Mouse (Mus musculus): ENCODE data around the gene Rfx5. TPM values are rescaled to one million over a fixed set of nuclear protein-coding genes. Genes with fewer than 3 reads are reported as not detected.
"Not testable (repeated sequence)": the region's sequence is repeated elsewhere in the genome, so short reads cannot be mapped to it uniquely, and the experiment has no call there.

Gene Rfx5
- polyA plus RNA-seq (2012; rRNA removed) = 27.8 and 31.8 TPM in 2 replicates

DNA sequence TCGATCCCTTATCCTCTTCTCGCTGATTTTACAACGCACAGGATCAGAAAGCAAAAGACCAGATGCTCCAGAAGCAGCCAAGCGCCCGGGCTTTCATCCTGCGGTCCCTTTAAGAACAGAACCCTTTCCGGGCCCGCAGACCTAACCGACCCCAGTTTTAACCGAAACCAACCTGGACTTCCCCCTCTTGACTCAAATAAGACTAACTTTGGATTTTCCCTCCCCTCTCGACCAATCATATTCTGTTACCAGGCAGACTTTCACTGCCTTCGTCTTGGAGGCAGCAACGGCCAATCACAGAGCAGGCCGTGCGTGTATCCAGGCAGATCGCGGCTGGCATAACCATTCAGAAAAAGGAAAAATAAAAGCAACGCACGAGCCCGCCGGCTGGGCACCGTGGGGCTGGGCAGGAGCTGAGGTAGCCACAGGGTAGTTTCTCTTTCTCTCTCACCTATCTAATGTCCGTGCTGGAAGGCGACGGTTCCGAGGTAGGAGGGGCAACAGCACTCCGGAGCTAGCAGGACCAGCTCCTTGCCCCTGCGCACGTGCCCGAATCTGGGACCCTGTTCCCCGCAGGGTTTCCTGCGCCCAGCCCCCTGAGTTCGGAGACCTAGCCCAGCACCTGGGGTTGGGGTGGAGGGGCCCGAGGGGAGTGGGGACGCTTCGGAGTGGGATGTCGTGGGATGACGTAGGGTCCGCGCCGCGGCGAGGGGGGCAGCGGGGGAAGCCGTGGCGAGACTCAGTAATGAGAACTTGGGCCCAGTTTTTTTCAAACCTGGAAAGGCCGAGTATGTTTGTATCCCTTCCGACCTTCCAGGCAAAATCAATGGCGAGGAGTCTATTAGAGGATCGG is at the start of gene Rfx5:
Rfx5 (plus strand) TSS at position 312 of the 853 bp plus-strand sequence.
- peak; percentile 96 to 97 for DNase-seq (ENCODE audit: extremely low spot score in 1 of 2, low spot score in 1 of 2)

DNA sequence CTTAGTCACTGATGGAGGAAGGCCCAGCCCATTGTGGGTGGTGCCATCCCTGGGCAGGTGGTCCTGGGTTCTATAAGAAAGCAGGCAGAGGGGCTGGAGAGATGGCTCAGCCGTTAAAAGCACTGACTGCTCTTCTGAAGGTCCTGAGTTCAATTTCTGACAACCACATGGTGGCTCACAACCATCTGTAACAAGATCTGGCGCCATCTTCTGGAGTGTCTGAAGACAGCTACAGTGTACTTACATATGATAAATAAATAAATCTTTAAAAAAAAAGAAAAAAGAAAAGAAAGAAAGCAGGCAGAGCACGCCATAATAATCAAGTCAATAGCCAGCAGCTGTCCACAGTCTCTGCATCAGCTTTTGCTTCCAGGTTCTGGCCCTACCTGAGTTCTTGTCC is 49.1 kb upstream of the Rfx5 start:
- DNase-seq (ENCODE audit: extremely low spot score in 1 of 2, low spot score in 1 of 2) = not testable (repeated sequence)

DNA sequence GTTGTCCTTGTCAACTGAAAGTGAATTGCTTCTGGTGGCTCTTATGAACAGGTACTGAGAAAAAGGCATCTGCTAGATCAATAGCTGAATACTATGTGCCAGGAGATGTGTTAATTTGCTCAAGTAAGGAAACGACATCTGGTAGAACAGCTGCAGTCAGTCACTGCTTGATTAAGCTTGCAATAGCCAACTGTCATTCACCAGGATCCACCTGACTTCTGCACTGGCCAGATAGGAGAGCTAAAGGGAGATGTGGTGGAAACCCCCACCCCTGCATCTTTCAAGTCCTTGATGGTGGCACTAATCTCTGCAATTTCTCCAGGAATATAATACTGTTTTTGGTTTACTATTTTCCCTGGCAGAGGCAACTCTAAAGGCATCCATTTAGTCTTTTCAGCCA is 47.4 kb upstream of the Rfx5 start:
- DNase-seq (ENCODE audit: extremely low spot score in 1 of 2, low spot score in 1 of 2) = no peak

DNA sequence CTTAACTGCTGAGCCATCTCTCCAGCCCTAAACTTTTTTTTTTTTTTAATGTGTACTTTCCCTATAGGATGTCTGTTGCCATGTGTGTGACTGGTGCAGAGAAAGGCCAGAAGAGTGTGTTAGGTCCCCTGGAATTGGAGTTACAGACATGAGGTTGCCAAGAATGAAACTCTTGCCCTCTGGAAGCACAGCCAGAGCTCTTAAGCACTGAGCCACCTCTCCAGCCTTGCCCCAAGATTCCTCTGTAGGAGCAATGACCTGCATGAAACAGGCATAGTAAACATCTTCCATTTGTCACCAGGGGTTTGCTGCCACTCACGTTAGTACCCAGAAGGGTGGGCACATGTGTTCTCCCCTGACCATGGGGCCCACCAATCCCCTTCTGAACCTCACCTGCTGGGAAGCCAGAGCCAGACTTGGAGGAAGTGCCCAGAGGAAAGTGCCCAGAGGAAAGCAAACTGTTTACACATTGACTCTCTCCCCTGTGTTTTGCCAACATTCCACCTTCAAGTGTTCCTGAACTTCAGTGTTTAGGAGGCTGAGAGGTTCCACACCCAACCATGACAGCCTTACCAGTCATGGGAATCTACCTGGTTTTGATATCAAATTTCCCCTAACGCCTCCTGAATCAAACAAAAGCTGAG is 42.7 kb upstream of the Rfx5 start:
- no peak for DNase-seq (ENCODE audit: extremely low spot score in 1 of 2, low spot score in 1 of 2)

DNA sequence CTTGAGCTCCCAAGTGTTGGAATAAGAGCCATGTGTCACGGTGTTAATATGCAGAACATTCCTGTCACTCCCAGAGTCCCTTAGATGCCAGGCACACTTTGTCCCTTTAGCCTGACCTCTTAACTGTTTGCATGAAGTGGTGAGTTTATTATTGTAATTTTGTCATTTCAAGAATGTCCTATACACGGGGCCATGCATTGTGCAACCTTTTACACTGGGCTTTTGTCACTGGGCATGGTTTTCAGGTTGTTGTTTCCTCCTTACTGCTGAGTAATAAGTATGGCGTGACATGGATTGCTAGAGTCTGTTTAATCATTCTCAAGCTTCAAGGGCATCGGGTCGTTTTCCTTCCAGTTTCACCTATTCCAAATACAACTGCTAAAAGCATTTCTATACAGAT is 40.1 kb upstream of the Rfx5 start:
- DNase-seq (ENCODE audit: extremely low spot score in 1 of 2, low spot score in 1 of 2) = no peak

DNA sequence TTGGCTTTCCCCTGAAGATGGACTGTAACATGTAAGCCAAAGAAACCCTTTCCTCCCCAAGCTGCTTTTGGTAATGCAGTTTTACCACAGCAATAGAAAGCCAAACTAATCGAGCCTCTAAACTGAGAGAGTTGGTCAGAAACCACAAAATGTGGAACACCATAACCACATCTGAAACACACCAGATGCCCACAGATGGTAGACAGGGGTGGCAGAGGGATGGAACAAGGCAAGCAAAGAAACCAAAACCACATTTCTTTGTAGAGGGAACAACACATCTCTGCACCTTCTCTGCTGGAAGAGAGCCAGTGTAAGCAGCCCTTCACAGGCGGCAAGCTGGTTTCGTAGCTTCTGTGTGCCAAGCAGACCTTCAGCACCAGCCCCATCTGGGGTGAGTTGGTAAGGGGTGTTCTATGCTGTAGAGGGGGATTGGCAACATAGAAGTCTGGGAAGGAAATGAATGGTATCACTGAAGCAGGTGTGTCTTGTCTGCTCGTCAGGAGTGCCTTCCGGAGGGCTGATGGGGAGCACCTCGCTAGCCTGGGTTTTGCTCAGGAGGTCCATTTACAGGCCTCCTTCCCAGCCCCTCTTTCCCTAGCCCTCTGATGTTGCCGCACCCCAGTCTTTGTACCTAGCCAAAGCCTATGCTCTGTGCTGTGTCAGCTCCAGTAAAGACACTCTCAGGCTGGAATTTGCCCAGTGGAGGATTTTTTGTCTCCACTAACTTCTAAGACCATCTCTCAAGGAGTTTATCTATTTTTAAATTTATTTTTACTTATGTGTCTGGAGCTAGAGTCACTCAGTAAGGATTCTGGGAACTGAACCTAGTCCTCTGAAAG is 37.8 kb upstream of the Rfx5 start:
- DNase-seq (ENCODE audit: extremely low spot score in 1 of 2, low spot score in 1 of 2) = no peak

DNA sequence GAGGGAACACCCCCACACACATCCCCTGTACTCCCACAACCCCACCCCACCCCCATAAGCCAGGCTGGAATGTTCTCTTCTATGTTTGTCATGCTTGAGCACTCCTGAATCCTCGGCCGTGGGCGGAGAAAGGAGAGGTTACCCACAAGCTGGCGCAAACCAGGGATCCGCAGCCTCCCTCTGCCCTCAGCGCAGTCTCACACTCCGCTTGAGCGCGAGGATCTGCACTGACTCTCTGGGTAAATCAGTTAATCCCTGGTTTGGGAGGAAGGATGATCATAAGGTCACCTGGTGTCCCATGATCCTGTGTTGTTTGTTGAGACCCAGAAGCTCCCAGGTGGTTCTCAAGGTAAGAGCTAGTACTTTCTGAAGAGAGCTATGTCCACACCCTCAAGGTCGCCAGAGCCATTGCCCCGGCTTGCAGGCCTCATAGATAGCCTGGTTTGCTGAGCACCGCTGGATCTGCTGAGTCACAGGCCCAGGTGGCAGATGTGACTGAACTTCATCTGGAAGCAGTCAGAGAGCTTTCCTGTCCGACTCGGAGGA is 36.0 kb upstream of the Rfx5 start:
- peak in 1 of 2 experiments; percentile 45 for DNase-seq (ENCODE audit: extremely low spot score in 1 of 2, low spot score in 1 of 2)

DNA sequence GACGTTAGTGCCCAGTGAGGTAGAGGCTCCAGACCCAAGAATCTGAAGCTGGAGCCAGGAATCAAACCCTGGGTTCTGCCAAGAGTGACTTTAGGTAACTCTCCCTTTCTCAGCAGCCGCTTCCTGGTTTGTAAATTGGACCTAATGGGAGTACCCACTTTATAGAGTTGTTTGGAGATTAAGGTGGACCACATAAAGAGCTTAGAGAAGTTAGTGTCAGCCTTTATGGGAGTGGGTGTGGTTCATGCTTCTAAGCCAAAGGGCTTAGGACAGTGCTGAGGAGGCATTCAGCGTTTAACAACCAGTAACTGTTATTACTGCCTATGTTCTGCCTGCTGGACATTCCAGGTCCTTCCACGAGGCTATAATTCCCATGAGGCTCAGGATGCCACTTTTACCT is 35.0 kb upstream of the Rfx5 start:
- DNase-seq (ENCODE audit: extremely low spot score in 1 of 2, low spot score in 1 of 2) = no peak

DNA sequence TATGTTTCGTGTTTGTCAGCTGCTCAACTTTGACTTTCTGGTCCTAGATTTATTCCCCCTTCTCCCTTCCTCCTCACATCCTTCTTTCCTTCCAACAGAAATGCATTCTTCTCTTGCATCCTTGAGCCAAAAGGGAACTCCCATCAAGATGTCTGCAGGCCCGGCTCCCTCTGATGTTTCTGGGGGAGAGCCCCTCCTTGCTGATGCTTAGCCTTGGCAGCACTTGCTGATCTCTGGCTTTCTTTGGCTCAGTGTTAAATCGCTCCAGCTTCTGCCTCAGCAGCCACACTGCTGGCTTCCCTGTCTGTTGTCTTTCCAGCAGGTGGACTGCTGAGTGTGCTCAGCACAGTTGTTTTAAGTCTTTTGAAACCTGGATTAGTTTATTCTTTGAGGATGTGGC is 32.8 kb upstream of the Rfx5 start:
- DNase-seq (ENCODE audit: extremely low spot score in 1 of 2, low spot score in 1 of 2) = no peak

DNA sequence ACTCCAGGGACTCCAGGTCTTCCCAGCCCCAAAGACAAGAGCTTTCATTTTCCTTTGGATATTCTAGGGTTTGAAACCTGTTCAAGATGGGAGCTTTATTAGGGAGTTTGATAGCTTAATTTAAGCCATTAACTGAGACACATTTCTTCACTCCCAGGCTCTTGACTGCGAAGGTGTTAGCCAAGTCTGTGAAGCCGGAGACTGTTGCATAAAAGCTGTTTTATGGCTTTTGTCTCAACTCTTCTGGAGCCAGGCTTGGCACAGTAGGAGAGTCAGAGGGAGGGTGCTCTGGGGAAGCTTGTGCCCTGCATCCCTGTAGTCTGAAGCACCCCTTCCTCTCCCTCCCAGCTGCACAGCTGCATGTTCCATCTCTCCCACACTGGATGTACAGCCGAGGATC is 31.5 kb upstream of the Rfx5 start:
- no peak for DNase-seq (ENCODE audit: extremely low spot score in 1 of 2, low spot score in 1 of 2)

DNA sequence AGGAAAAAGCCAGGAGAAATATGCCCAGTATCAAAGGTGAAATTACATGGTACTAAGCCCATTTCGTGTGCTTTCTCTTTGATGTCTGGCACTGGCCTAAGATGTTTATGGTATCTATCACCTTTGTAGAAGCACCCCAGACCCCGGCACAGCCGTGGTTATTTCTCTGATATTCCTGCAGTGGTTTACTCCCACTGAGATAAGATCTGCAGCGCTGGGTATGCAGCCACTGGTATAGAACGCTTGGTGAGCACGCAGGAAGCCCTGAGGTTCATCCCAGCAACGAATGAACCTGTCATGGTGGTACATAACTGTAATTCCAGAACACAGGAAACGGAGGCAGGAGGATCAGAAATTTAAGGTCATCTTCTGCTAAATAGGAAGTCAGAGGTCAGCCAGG is 29.2 kb upstream of the Rfx5 start:
- no peak for DNase-seq (ENCODE audit: extremely low spot score in 1 of 2, low spot score in 1 of 2)

DNA sequence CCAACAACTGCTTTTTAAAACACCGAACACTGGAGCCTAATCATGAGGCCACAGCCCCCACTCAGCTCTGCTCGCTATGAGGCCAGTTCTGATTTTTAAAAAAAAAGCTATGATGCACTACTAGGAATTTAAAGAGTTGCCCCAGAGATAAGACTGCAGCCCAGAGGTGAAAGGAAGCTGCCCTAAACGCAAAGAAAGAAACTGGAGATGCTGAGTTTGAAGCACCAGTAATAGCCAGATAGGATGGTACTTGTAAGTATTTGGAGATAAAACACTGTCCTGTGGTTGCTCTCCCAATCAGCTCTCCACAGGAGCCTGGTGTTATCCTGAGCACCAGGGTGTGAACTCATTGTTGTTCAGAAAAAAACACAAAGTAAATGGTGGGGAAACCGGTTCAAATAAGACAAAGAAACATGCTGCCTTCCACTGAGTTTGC is 27.6 kb upstream of the Rfx5 start:
- DNase-seq (ENCODE audit: extremely low spot score in 1 of 2, low spot score in 1 of 2) = not testable (repeated sequence)

DNA sequence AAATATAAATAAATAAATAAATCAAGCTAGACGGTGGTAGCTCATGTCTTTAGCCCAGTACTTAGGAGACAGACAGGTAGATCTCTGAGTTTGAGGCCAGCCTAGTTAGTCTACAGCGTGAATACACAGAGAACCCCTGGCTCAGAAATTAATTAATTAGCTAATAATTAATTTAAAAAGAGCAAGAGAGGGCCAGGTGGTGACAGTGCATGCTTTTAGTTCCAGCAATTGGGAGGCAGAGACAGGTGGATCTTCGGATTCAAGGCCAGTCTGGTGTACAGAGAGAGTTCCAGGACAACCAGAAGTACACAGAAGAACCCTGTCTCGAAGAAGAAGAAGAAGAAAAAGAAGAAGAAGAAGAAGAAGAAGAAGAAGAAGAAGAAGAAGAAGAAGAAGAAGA is 24.9 kb upstream of the Rfx5 start:
- not testable (repeated sequence) for DNase-seq (ENCODE audit: extremely low spot score in 1 of 2, low spot score in 1 of 2)

DNA sequence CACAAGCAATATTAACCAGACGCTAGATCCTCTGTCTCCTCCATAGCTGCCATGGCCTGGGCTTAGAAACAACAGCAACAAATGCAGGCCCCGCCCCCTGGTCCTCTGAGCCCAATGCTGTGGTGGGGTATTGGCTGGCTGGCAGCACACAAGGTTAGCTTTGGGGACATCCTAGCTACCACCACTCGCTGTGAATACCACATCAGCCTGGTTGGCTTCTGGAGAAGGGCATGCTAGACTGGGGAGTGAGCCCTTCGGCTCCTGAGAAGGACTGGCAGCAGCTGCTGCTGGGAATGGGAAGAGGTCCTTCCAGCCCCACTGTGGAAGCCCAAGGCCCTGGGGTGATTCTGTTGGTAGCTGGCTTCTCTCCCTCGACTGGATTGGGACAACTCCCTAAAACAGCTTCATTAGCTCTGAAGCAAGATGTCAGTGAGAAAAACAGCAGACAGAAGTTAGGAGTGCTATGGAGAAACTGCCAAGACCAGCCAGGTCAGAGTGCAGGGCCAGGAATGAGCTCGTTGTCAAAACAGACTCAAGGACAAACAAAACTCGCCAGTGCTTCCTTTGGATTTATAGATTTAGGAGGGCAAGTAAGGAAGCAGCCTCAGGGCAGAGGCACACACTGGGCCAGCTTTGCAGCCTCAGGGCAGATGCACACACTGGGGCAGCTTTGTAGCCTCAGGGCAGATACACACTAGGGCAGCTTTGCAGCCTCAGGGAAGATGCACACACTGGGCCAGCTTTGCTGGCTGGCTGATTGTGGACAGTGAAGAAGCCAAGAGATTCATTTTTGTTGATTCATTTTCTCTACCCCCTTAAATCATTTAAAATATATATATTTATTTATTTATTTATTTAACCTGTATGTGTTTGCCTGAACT is 23.2 kb upstream of the Rfx5 start:
- DNase-seq (ENCODE audit: extremely low spot score in 1 of 2, low spot score in 1 of 2) = not testable (repeated sequence)

DNA sequence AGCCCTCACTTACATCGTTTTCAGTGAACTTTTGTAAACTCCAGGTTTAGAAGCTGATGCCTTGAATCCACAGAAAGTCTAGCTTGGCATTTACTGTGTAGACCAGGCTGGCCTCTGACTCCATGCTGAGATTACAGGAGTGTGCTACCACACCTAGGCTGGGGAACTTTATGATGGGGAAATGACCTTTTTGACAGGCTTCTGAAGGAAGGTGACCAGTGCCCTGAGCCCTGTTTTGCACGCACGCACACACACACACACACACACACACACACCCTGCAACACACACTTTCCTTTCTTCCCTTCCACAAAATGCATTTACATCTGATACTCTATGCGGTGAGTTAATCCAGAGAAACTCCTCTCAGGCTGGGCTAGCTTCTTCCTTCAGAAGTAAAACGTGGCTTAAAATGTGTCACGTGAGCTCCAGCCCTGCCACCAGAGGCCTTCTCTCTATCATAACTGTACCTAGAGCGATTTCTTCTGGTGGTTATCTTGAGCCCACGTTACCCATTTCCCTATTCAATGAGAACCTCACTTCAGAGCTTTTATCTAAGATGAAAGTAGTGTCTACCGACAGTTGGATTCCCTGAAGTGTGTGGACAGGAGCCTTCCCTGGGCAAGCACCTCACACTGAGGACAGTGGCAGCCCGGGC is 22.3 kb upstream of the Rfx5 start:
- not testable (repeated sequence) for DNase-seq (ENCODE audit: extremely low spot score in 1 of 2, low spot score in 1 of 2)

DNA sequence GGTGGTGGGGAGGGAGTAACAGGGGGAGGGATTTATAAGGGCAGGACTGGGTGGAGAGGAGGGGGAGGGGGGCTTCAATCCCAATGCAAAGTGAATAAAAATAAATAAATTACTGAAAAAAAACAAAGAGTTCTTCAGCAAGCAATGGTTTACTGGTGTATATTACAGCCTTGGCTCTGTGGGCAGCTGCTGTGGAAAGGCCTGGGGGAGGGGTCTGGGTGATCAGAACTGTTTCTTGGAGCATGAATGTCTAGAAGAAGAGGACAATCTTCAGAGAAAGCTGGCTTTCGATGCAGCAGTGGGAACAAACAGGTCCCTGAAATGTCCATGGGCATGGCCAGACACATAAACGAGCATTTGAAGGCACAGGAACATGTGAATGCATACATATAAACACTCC is 21.6 kb upstream of the Rfx5 start:
- DNase-seq (ENCODE audit: extremely low spot score in 1 of 2, low spot score in 1 of 2) = not testable (repeated sequence)

DNA sequence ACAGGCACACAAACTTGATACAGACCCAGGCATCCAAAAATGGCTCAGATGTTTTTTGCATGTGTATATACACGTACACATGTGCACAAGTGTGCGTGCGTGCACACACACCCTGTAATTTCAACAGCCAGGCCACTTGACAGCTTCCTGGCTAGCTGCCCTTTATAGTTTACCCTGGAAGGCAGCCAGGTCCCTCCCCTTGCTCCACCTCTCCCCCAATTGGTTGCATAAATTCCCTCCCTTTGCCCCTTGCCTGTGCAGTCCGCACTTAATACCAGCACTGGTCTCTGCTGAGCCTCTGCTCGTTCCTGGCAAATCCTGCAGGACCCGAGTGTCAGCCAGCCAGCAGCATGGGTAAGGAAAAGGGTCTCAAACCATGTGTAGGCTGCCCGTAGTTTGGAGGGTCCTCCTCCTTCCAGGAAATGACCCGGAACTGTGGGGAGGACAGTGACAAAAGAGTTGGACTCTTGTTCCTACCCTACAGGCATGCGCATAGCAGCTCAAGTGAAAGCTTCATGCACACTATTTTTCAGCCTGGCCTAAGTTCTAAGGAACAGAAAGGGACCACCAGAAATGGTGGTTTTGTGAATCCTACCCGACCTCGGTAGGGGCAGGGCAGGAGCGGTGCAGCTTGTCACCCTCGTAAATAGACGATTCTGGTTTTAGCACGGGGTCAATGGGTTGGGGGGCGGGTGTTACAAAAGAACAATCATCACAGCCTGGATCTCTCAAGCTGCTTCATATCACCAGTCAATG is 20.9 kb upstream of the Rfx5 start, which contains the start of gene Selenbp1:
Selenbp1 (plus strand) TSS at position 248 of the 756 bp plus-strand sequence.
- peak in 1 of 2 experiments; percentile 63 for DNase-seq (ENCODE audit: extremely low spot score in 1 of 2, low spot score in 1 of 2)

DNA sequence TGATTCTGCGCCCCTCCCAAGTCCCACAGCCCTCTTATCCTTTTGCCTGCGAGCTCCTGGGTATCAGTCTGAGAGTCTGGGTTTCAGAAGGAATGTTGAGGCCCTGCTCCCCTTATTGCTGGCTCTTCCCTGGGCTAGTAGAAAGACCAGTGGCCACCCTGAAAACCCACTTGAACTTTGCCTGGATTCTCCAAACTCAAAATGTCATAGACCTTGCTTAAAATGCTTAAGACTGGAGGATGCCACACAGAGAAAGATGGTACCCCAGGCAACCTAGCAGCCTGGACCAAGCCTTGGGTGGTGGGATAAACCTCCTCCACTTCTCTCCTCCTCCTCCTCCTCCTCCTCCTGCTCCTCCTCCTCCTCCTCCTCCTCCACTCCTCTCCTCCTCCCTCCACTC is 20.3 kb upstream of the Rfx5 start:
- DNase-seq (ENCODE audit: extremely low spot score in 1 of 2, low spot score in 1 of 2) = not testable (repeated sequence)

All from frontal cortex, adult 2 months (tissue).